Mouse (Mus musculus) adrenal gland, adult 18-20 months (tissue): ENCODE data around the gene Aplf. TPM values are rescaled to one million over a fixed set of nuclear protein-coding genes. Genes with fewer than 3 reads are reported as not detected.

Source experiments
- DNase-seq, 2 experiments: peaks; one replicate each; pipeline ENCODE4 v3.0.0; 2021 to 2022; ENCODE audit warnings: low spot score in 2 of 2
- long read RNA-seq, 2 experiments: library from polyadenylated mRNA; stranded (forward); transcript quantifications; one replicate each; pipeline ENCODE4 v2.0.0; 2021
- total RNA-seq, 2 experiments: library from RNA; stranded (reverse); gene quantifications; 1 replicate in 1 of 2; 2 replicates in 1 of 2; pipeline ENCODE4 v1.2.3; 2021

Gene Aplf
- 1 to 10 TPM; 4.4 to 7.5 TPM for total RNA-seq
- long read RNA-seq, experiment 1, partial matches to known transcripts: 4 of 4 reads
- long read RNA-seq, experiment 1, other reads (novel, unspliced or antisense): 0 of 4 reads
- long read RNA-seq, experiment 2, partial matches to known transcripts: 9 of 11 reads
- long read RNA-seq, experiment 2, other reads (novel, unspliced or antisense): 1 of 11 reads

DNA sequence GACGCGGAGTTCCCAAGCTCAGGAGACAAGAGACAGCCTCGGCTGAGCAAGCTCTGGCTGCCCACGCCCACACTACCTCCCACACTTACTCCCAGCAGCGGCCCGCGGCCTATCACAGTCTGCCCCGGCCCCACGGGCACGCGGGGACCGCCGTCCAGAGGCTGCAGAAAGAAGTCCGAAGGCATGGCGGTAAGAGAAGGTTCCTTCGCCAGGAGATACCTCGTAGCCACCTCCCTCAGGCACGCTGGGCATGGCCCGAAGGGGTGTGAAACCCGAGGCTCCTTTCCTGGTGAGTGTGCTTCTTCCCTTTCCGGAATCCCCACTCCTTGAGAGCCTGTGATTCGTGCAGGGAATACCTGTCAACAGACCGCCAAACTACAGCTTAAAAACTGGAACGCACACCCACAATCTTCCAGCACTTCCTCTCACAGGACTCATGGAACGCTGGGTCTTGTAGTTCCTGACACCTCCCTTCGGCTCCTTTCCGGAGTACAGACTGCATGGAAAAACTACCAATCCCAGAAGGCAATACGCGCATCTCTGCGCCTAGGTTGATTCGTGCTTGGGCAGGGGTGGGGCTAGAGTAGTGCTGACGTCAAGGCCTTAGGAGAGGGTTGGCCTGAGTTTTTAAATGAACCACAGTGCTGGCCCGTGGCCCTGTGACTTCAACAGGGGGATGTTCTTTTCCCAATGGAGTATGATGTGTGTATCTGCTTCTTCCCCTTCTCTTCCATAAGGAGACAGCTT is at the start of gene Aplf:
TSS of gene Aplf (minus strand) at position 423 of the 747 bp plus-strand sequence.
- peak; percentile 63 to 64 for DNase-seq

DNA sequence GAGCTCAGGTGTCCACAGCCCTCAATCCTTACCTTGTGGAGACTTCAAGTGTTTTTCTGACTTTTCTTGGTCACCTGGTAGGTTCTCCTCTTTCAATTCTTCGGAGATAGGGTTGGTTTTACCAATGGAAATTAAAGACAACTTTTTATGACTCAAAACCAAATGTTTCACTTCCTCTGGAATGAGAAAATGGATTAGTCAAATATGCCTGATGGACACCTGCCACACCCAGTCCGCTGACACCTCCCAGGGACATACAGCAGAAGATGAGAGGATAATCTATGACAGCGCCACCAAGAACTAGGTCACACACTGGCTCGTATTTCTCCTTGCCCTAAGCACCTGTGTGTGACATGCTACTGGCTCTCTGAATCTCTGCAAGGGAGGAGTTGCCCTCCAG is 42.1 kb upstream of the Aplf start:
- DNase-seq: no peak

DNA sequence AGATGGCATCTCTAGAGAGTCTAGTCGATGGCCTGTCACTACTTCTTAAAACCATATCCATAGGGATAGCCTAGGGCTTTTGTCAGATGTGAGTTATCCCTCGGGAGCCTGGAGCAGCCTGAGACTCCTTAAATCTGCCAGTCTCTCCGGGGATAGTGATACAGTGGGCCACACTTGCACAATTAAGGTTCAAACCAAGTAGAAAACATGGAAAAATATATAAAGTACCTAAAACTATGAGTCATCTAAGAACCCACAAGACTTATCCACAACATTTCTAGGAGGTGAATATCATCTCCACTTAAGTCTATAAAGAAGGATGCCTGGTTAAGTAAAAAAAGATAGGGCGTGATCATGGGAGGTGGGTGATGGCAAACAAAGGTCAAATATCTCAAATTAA is 40.3 kb upstream of the Aplf start:
- DNase-seq: no peak

DNA sequence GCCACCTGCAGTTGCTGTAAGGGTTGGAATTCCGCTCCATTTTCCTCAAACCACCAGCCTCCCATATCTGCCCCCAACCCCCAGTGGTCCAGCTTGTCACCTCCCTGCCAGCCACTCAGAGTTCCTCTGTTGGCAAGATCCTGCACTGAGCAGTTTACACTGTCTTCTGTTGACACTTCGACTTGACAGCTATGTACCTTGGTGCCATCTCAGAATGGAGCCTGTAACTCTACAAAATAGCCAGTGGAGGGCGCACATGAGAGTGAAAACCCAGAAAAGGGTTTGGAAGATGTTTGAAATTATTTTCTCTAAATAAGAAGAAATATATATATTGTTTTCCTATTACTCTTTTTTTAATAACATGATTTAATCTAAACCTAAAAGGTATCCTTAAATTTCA is 34.3 kb upstream of the Aplf start:
- no peak for DNase-seq

DNA sequence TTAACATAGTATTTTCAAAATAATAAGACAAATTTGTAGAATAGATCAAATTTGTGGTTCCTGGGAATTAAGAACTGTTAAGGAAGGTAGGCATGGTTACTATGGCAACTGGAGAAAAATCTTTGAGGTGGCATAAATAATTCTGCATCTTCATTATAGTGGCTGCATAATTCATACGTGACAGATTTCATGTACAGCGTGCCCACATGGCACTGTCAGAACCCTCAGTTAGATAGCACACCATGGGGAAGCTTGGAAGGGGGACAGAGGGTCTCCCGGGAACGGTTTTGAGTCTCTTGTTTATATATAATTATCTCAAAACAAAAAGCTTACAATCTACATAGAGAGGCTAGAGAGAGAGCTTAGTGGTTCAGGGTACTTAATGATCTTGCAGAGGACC is 24.6 kb upstream of the Aplf start:
- DNase-seq: no peak

DNA sequence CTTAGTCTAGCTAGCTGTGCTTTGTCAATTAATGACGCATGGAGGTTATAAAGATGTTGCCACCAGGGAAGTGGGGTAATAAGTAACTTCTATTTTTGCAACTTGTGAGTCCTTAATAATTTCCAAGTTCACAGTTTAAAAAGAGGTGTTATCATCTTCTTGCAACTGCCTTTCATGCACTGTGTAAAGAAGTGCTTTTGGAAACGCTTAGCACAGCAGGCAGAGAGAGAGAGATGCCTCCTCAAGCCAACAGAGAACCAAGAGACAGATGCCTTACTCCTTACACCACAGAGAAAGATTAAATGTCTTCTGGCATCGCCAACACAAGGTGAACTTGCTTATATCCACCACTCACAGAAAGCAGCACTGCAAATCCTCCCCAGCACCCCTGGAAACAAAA is 24.0 kb upstream of the Aplf start:
- no peak for DNase-seq

DNA sequence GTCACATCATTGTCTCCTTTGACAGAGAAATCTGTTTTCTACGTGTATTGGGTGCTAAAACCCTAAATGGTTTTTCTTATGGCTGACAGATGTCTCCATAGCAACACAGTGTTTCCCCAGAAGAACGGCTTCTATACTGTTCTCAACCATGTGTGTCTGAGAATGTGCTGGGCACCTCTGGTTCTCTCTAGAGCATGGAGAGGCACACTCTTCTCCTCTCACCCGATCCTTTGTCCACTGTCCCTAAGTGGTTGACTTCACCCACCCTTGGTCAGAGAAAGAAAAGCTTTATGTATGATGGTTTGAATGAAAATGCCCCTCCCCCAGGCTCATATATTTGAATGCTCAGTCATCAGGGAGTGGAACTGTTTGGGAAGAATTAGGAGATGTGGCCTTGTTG is 8.4 kb upstream of the Aplf start:
- DNase-seq: no peak

DNA sequence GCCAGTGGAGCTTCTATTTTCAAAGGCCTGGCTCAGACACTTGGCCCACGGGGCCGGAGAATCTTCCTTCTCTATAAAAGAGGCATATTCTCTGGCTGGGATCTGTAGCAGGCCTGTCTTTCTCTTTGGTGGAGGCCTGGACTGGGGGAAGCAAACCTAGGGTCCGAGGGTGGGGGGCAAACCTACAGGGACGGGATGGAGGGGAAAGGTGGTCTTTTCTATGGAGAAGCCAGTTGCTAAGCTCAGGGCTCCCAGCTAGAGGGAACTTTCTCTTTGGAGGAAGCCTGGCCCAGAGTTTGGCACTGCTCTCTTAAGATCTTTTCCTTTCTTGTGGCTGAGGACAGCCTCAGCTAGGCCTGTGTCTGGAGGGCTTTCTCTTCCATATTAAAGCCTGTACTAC is 668 bp upstream of the Aplf start:
- DNase-seq: no peak

DNA sequence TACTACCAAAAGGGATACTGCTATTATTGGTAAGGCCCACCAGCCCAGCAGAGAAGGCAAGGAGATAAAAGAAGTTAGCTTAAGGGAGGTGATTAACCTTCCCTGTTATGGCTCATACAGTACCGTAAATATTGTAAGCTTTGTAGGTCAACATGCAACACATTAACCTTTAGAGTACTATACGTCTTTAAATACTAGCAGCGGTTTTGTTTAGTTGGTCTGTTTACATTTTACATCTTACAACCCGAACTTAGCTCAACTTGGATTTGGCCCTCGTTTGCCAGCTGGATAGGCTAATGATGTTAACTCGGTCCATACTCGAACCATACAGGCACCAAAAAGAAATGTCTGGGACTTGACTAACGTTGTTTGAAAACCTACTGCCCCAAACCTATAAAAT is 640 bp downstream of the Aplf start:
- DNase-seq: no peak

DNA sequence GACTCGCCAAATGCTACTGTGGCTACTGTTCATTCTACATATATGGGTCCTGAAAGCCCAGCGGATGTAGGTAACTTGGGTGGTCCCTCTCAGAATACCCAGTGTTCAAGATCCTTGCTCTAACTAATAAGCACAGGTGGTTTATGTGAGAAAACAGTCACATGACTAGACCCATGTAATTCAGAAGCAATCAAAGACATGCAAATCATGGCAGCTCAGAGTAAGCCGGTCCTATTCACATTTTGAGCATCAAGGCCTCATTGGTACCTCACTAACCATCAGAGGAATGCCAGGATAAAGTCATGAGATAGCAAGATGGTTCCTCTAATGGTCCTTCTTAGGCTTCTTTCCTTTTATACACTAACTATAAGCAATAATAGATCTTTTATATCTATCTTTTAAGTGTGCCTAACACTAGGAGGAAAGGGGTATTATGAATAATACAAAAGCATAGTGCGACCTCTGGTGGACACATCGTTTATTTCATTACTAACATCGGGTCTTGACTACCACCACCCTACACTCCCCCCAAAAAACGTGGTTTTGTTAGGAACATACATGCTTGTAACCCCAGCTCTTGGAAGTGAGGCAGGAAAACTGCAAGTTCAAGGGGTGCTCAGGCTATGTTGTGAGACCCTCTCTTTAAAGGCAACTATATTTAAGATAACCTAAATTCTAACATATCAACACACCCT is 2.0 kb downstream of the Aplf start:
- DNase-seq: peak; percentile 28 to 30

DNA sequence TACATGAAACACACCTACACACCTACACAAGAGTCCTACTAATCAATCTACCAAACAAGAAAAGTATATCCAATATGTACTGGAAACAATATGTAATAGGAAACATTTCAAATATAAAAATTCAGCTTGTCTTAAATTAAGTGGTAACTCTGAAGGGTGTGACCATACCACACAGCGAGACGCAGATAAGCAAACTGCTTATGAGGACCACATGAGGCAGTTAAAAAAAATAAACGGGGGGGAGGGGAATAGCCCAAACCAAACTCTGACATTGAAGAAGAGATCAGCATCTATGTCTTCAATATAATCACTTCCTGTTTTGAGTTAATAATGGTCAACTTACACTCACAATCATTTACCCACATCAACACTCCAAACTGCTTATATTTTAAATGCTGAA is 3.3 kb downstream of the Aplf start:
- no peak for DNase-seq

DNA sequence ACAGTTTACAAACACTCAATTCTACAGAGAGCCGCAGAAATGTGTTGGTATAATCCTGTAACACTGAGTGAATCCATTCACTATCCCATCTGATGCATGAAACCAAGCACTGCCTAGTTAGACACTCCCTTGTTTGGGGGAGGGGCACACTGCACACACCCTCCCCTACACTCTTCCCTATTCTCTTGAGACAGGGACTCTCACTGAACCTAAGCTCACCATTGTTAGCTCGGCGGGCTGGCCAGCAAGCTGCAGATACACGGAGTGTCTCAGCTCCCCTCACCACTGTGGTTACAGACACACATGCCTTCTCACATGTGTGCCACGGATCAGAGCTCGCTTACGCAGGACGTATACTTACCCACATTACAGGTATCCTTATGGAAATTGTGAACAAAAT is 4.2 kb downstream of the Aplf start:
- no peak for DNase-seq

DNA sequence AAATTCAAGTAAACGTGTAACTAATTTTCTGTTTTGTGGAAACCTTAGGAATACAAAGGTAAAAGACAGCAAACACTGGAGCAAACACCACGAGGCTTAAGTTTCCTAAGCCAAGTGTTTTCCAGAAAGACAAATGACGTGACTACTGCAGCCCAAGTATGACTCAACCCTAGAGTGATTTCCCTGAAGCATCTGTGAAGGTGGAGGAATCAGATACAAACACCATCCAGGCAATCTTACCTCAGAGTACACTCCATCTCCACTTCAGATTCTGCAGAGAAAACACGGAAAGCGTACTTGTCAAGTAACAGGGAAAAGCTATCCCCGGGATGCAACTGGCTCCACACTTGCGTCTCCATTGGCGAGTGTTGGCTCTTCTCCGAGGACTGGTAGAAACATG is 8.5 kb downstream of the Aplf start:
- no peak for DNase-seq

DNA sequence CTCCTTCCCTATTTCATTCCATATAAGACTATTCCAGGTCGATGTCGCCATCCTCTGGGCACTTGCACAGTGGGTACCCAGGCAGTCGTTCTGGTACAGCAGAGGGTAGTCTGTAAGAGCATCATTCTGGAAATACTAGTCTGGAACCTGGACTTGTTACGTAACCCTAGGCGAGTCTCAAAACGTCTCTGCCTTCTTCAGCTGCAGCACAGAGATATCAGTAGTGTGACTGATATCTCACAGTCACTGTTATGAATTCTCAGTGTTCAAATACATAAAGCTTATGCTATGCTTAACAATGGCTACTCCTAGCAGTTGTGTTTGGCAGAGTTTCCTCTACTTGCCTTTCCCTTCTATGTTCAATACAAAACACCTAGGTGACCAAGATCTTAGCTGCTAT is 9.8 kb downstream of the Aplf start:
- DNase-seq: no peak

DNA sequence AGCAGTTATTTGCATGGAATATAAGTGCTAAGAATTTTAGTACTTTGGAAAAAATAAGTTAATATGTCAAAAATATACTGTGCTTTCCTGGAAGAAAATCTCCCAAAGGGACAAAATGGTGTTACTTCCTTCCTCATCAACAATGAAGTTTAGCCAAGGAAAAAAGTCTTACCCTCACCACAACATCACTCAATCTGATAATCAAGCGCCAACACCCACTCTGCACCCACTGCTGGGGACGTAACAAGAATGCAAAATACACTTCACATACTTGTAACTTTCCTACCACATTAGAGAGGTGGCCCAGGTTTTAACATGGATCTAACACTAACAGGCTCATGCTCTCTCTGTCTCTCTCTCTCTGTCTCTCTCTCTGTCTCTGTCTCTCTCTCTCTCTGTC is 10.3 kb downstream of the Aplf start:
- no peak for DNase-seq

DNA sequence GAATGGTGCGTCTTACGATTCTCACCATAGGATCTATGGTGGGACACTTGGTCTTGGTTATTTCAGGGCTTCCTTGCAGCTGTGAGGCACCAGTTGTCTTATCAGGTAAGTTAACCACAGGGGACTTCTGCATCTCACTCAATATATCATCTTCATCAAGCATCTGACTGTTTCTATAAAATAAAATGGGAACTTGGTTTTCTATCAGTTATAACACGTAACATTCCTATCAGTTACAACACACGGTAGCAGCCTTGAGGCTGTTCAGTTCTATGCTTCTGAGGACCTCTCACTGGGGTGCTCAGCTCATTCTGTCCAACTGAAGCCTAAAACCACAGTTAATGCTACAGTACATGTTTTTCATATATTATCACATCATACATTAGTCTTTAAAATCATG is 13.2 kb downstream of the Aplf start:
- DNase-seq: no peak

DNA sequence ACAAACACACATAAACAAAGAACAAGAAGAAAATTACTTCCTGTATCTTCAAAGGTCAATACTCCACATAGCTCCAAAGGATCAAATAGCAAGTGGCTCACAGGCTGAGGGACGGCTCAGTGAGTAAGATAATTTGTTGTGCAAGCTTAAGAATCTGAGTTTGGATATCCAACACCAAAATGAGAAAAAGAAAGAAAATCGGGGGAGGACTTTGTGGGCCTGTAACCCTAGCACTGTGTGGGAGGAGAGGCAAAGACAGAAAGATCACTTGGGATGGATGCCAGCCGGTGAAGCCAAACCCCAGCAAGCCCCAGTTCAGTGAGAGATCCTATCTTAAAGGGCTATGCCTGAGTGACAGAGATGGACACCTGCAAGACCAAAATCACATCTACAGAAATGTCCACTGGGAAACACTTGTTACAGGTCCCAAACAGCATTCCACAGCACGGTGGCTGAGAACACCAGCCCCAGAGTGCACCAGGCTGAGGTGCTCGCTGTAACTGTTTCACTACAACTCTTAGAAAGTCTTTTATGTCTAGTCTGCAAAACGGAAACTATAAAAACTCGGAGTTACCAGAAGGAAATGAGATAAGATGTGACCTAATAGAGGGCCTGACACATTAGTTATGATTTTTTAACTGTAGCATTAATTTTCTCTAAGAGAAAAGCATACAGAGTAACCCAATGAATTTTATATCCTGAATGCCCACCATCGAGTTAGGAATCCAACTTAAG is 17.9 kb downstream of the Aplf start:
- DNase-seq: no peak

DNA sequence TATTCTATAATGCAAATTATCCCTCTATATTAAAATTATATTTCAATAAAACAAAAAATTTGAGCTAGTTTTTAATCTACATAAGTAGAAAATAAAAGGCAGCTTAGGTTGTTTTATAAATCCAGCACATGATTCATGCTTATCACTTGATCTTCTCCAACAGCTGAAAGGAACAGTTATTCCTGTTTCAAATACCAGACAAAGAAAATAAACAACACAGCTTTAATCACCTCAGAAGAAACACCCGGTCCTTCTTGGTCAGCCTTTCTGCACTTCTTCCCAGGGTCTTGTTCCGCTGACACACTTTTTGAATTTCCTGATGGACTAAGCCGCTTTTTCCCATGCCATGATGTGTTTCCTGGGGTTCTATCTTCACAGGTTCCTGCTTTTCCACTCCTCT is 18.5 kb downstream of the Aplf start:
- DNase-seq: no peak

DNA sequence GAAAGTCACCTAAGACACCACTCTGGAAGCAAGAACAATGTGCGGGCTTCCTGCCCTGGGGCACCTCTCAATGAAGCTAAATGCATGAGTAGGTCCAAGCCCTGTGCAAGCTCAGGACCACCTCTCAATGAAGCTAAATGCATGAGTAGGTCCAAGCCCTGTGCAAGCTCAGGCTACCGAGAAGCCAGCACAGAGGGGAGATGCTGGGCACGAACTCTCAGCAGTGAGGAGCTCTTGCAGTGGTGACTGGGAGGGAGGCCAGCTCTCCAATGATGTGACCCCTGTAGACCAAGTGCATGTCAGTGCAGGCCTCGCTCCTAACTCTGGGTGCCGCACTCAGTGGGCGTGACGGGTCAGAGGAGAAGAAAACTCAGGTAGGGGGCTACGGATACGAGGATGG is 19.3 kb downstream of the Aplf start:
- no peak for DNase-seq

DNA sequence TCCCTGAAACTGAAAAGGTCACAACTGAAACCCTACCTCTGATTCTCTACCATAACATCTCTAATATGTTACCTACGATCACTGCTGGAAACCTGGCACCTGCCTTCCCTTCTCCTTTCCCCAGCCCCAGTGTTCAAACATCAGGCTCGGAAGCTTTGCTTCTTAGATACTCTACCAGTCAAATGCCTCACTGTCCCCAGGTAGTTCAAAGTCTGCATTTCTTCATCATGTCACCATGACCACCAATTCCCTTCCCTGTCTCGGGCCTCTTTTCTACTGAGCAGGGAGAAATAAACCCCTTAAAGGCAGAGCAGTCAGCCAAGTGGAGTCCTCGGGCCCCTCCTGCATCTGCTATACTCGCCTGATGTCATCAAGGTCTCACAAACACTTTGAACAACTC is 20.2 kb downstream of the Aplf start:
- DNase-seq: no peak

DNA sequence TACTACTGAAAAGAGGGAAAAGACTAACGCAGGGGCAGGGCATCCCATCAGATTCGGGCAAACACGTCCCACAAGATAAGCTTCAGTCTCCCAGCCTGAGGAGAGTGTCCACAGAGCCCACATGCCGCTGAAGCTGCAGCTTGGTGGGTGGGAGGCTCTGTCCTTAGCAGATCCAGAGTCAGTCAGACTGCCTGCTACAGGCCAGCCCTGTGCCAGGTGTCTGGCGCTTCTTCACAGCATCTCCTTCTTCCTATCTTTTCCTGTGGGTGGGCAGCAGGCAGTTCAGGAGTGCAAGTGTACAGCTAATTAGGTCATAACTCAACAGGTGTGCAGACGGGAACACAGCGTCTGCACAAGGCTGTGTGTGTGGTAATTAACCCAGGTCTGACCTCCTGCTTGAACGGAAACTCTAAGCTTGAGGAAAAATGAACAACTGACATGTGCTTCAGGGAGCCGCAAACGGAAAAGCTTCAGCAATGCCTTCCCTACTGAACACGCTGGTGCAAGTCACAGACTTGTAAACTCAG is 33.8 kb downstream of the Aplf start:
- DNase-seq: no peak

DNA sequence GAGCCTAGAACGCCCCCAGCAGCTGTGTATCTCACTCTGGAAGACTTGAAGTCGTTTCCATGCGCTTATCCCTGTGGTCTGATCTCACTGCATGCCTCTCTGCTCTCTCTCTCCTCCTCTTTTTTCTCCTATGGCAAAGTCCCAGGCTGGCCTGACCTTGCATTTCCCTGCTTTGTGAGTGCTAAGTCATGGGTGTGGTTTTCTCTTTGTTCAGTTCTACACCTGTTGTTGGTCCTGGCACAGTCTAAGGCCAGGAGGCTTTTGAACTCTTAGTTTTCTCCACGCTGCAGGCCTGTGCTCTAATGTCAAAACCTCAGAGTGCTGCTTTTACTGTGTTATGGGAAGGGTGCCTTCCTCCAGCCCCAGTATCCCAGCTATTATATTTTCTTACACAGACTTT is 39.8 kb downstream of the Aplf start:
- DNase-seq: no peak
